Mouse (Mus musculus): ENCODE measurements at regions not wholly inside any gene's neighbourhood (a gene's known extent, or its start where the extent isn't known, plus 50 kb on each side); places are given as distances from the start of the nearest gene placed in this dataset.

GRCm38 (mm10) chr16:46331336-46331735 is 167.0 kb downstream of the Nectin3 start:
- no peak for DNase-seq

GRCm38 (mm10) chr16:46299079-46299721 is 144.3 kb upstream of the Gm4737 start:
- no peak for DNase-seq

GRCm38 (mm10) chr16:46297192-46297591 is 142.3 kb upstream of the Gm4737 start:
- no peak for DNase-seq

GRCm38 (mm10) chr16:46296412-46296811 is 141.5 kb upstream of the Gm4737 start:
- no peak for DNase-seq

- DNase-seq: no peak
Measured at GRCm38 (mm10) chr16:46293831-46294230, 139.0 kb upstream of the Gm4737 start.

- no peak for DNase-seq
Measured at GRCm38 (mm10) chr16:46291067-46291833, 136.4 kb upstream of the Gm4737 start.

- DNase-seq: peak; percentile 21
Measured at GRCm38 (mm10) chr16:46290199-46290598, 135.3 kb upstream of the Gm4737 start.

GRCm38 (mm10) chr16:46267533-46267932 is 112.7 kb upstream of the Gm4737 start:
- DNase-seq: no peak

- DNase-seq: no peak
Measured at GRCm38 (mm10) chr16:46251639-46252038, 96.8 kb upstream of the Gm4737 start.

- no peak for DNase-seq
Measured at GRCm38 (mm10) chr16:46250943-46251342, 96.1 kb upstream of the Gm4737 start.

GRCm38 (mm10) chr16:46245598-46245997 is 90.7 kb upstream of the Gm4737 start:
- DNase-seq: no peak

GRCm38 (mm10) chr16:46228744-46229143 is 73.9 kb upstream of the Gm4737 start:
- no peak for DNase-seq

- DNase-seq: no peak
Measured at GRCm38 (mm10) chr16:46223084-46223600, 68.3 kb upstream of the Gm4737 start.

- DNase-seq: no peak
Measured at GRCm38 (mm10) chr16:46212504-46212903, 57.6 kb upstream of the Gm4737 start.

GRCm38 (mm10) chr16:46211914-46212313 is 57.0 kb upstream of the Gm4737 start:
- no peak for DNase-seq

GRCm38 (mm10) chr16:46205114-46205513 is 50.2 kb upstream of the Gm4737 start:
- no peak for DNase-seq
